Mouse (Mus musculus): ENCODE measurements at regions not wholly inside any gene's neighbourhood (a gene's known extent, or its start where the extent isn't known, plus 50 kb on each side); places are given as distances from the start of the nearest gene placed in this dataset.

- no peak for DNase-seq
- no peak for TF ChIP-seq POLR2A (IDR thresholded peaks at IDR 0.05; ENCODE audit: low read depth, low read length)
- TF ChIP-seq CTCF (conservative IDR thresholded peaks at IDR 0.05; ENCODE audit: insufficient read depth, insufficient read length, low read depth, low read length) = no peak
- H3K27ac ChIP-seq (ENCODE audit: insufficient read depth, low read depth, low read length) = no peak overlapping the region
- no peaks in the 10 kb centered on the region for H3K36me3 ChIP-seq (ENCODE audit: control insufficient read depth, insufficient read depth, low read length)
- H3K4me1 ChIP-seq (ENCODE audit: control insufficient read depth, insufficient read depth, low read length) = no peaks in the 10 kb centered on the region
- H3K4me3 ChIP-seq (ENCODE audit: insufficient read depth, low read depth, low read length) = no peak overlapping the region
- no peaks in the 10 kb centered on the region for H3K27me3 ChIP-seq (replicated peaks; ENCODE audit: control insufficient read depth, insufficient read depth, low read length)
- WGBS = 86% methylated on average over 8 of the region's 8 CpGs
These were observed 63.0 kb upstream of the Paqr3 start for GRCm38 (mm10) chr5:97174446-97174845.

- Histone ChIP-seq H3K27ac (ENCODE audit: insufficient read depth, low read depth, low read length) (no peak overlapping the region), H3K4me3 (ENCODE audit: insufficient read depth, low read depth, low read length) (no peak overlapping the region), H3K36me3 (ENCODE audit: control insufficient read depth, insufficient read depth, low read length) (no peaks in the 10 kb centered on the region), H3K4me1 (ENCODE audit: control insufficient read depth, insufficient read depth, low read length) (no peaks in the 10 kb centered on the region), H3K27me3 (replicated peaks; ENCODE audit: control insufficient read depth, insufficient read depth, low read length) (no peaks in the 10 kb centered on the region)
- TF ChIP-seq POLR2A (IDR thresholded peaks at IDR 0.05; ENCODE audit: low read depth, low read length) (no peak), CTCF (conservative IDR thresholded peaks at IDR 0.05; ENCODE audit: insufficient read depth, insufficient read length, low read depth, low read length) (no peak)
- no peak for DNase-seq
- 76% methylated on average over 18 of the region's 18 CpGs for WGBS
These were observed 56.2 kb upstream of the Paqr3 start for GRCm38 (mm10) chr5:97167401-97168249.

DNA sequence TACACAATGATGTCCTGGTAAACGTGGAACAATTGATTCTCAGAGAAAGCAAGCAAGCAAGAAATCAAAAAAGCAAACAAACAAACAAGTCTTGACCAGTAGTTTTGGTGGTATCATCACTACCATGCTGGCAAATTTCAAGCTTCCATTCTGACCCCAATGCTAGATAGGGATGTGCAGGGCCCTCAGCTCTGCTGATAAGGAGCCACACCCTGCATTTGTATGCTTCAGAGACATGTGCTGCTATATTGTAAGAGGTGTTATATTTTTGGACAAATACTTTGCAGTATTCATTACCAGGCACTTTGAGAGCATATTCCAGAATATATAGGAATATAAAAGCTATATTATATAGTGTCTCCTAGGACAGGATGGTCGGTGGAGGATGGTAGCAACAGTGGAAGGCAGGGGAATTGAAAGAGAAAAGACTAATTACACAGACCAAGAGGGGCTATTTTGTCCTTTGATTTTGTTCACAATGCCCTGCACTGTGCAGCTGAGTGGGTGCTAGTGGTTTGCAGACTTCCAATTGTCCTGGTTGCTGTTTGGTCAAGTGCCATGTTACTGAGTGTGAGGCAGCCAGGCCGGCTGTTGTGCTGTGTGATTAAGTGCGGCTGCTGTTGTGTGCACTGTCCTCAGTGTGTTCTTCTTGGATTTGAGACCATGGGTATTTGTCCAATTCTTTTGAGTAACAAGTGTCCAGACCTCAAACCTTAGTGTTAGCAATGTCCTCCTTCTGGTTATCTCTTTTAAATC, 54.9 kb upstream of the Paqr3 start:
- no peak for DNase-seq
- WGBS = 83% methylated on average over 4 of the region's 4 CpGs
- no peaks in the 10 kb centered on the region for H3K27me3 ChIP-seq (replicated peaks; ENCODE audit: control insufficient read depth, insufficient read depth, low read length)

More for the DNA sequence above, 54.9 kb upstream of the Paqr3 start:
- Histone ChIP-seq H3K4me3 (ENCODE audit: insufficient read depth, low read depth, low read length) (no peak overlapping the region), H3K4me1 (ENCODE audit: control insufficient read depth, insufficient read depth, low read length) (no peaks in the 10 kb centered on the region), H3K27ac (ENCODE audit: insufficient read depth, low read depth, low read length) (no peak overlapping the region), H3K36me3 (ENCODE audit: control insufficient read depth, insufficient read depth, low read length) (no peaks in the 10 kb centered on the region)
- TF ChIP-seq CTCF (conservative IDR thresholded peaks at IDR 0.05; ENCODE audit: insufficient read depth, insufficient read length, low read depth, low read length) (no peak), POLR2A (IDR thresholded peaks at IDR 0.05; ENCODE audit: low read depth, low read length) (no peak)
